Mouse (Mus musculus): ENCODE data around the gene Hoxb1. TPM values are rescaled to one million over a fixed set of nuclear protein-coding genes. Genes with fewer than 3 reads are reported as not detected.

Gene Hoxb1
- total RNA-seq, 2 experiments from 2014 or later = not detected

DNA sequence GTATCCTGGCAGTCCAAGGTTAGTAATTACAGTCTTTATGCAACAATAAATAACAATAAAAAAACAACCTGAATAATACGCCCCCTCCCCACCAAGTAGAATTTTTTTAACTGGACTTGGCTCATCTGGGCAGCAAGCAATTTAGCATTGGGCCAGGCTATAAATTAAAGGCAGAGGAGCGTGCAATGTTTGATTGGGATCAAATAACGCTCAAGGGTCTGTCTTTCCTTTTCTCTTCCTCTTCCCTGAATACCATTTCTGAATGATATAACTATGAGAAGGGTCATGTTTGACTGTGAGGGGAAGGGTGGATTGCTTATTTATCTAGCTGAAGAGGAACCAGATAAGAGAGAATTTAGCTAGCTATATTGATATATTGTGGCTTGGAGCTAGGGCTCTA is 16.6 kb upstream of the Hoxb1 start:
- DNase-seq (ENCODE audit: extremely low spot score in 1 of 2, low spot score in 1 of 2) = no peak

DNA sequence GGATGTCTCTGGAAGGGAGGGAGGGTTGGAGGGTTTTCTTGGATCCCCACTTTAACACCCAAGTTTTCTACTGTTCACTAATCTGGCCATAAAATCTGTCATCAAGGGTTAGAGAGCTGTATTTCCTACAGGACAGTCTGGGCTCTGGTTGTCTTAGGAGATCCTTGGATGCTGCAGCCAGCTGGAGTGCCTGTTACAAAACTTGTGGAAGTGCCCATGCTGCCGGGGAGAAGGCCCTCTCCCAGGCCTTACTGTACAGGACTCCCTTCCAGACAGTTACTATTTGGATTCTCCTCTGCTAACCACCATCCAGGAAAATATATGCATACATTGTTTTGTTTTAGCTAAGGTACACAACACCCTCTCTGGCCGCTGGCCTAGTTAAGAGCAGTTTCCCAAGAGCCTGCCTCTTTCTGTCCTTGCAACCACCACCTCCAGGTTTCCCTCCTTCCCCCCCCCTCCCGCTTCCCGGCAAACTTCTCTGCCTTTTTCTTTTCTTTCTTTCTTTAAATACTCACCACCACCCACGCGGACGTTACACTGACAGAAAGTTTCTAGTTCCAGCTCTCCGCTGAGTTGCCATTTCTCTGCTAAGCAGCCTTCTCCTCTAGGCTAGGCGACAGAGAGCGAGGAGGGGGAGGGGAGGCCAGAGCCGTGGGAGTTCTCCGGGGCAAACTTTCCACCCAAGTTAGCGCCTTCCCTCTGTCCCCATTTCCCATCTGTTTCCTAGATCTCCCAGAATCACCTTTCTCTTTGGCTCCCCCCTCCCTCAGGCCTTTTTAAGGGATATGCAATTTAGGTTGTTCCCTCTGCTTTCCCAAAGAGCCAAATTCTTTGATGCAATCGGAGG is 15.8 kb upstream of the Hoxb1 start:
- no peak for DNase-seq (ENCODE audit: extremely low spot score in 1 of 2, low spot score in 1 of 2)

DNA sequence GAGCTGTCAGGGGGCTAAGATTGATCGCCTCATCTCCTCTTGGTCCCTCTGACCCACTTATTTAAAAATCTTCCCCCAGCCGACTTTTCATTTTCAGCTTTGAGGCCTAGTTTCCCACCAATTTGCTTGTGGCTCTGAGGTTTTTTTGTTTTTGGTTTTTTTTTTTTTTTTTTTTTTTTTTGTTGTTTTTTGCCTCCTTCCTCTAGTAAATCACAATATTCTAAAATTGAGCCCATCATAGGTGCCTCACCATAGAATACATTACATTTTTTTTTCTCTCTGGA is 15.3 kb upstream of the Hoxb1 start, which contains the start of gene Hoxb2:
Gene Hoxb2, plus strand, starts transcription at position 185 of the 284 bp plus-strand sequence.
- no peak for DNase-seq (ENCODE audit: extremely low spot score in 1 of 2, low spot score in 1 of 2)

DNA sequence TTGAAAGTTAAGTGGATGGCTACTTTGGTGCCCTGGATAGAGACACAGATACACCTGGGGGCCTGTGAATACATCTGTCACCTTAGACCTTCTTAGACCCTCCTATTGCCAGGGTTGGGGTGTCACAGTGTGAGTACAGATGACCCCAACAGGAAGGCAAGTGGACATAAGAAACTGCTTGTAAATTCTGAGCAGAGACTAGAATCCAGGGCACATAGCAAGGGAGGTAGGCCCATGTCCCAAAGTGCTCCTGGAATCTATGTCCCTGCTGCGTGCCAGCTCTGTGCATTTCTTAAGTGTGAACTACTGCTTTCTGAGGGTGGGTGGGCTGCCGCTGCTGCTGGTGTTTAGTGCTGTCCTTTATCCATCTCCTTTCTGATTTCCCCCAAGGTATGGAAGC is 14.8 kb upstream of the Hoxb1 start:
- no peak for DNase-seq (ENCODE audit: extremely low spot score in 1 of 2, low spot score in 1 of 2)

DNA sequence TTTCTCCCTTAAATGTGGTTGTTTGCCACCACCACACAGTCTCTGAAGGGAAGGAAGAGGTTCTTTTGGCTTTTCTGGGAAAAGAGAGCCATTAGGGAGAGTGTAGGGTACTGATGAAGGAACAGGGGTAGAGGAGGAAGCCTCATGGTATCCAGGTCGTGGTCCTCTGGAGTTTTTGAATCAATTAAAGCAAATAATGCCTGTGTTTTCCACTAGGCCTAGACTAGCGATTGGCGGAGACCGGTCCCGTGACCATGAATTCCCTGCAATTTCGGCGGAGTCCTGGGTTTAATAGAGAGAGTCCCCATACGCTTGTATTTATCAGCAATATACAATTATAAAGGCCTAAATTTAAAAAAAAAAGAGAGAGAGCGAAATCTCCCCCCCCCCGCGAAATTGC is 14.2 kb upstream of the Hoxb1 start:
- DNase-seq (ENCODE audit: extremely low spot score in 1 of 2, low spot score in 1 of 2) = no peak

DNA sequence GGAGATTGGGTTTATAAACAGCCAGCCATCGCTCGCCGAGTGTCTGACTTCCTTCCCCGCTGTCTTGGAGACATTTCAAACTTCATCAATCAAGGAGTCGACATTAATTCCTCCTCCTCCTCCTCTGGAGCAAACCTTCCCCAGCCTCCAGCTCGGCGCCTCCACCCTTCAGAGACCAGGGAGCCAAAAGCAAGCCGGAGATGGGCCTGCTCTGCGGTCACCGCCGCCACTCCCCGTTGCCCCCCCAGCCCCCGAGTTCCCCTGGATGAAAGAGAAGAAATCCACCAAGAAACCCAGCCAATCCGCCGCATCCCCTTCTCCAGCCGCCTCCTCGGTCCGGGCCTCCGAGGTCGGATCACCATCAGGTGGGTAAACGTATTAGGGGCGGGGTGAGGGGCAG is 13.7 kb upstream of the Hoxb1 start:
- no peak for DNase-seq (ENCODE audit: extremely low spot score in 1 of 2, low spot score in 1 of 2)

DNA sequence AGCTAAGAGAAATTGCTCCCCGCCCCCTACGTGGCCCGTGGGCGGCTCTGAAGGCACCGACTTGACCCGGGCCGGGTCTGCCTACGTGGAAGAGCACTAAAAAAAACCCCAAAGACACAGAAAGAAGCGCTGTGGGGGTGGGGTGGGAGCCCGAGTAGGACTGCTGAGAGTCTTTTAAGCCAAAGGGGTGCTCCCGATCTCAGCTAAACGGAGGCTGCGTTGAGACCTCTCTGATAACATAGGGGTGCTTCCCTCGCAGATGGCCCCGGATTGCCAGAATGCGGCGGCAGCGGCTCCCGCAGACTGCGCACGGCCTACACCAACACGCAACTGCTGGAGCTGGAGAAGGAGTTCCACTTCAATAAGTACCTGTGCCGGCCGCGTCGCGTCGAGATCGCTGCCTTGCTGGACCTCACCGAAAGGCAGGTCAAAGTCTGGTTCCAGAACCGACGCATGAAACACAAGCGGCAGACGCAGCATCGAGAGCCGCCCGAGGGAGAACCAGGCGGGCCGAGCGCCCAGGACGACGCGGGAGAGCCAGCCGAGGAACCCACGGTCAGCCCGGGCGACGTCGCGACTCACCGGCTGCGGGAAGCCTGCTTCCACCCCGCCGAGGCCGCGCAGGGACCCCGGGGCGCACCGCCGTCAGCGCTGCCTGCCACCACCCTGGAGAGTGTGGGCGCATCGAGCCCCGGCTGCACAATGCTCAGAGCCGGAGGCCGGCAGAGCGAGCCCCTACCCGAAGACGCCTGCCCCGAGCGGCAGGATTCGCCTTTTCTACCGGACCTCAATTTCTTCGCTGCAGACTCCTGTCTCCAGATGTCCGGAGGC is 12.6 kb upstream of the Hoxb1 start:
- DNase-seq (ENCODE audit: extremely low spot score in 1 of 2, low spot score in 1 of 2) = no peak

DNA sequence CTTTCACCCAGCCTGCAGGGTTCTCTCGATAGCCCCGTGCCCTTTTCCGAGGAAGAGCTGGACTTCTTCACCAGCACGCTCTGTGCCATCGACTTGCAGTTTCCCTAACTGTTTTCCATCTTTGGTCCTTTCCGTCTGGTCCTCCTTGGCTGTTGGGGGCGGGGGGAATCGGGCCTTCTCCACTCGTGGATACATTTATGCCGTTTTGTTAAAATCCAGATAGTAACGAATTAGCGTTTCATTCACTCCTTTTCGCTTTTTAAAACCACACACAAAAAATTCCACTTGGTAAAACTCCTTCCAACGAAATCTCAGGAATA is 12.1 kb upstream of the Hoxb1 start:
- no peak for DNase-seq (ENCODE audit: extremely low spot score in 1 of 2, low spot score in 1 of 2)

DNA sequence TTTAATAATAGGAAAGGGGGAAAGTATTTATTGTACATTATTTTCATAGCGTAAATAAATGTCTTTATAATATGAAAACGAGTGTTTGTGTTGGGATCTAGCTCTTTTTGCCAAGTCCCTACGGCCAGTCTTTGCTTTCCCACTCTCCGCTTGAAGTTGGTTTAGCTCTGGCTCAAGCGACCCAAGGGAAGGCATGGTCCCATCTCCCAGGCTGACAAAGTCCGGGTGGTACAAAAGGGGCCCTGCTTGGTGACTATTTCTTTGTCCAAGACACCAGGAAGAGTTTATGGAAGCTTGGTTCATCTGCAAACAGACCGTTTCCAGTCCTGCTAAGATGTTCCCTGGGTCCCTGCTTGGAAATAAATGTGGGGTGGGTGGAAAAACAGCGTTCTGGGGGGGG is 11.6 kb upstream of the Hoxb1 start:
- DNase-seq (ENCODE audit: extremely low spot score in 1 of 2, low spot score in 1 of 2) = no peak

DNA sequence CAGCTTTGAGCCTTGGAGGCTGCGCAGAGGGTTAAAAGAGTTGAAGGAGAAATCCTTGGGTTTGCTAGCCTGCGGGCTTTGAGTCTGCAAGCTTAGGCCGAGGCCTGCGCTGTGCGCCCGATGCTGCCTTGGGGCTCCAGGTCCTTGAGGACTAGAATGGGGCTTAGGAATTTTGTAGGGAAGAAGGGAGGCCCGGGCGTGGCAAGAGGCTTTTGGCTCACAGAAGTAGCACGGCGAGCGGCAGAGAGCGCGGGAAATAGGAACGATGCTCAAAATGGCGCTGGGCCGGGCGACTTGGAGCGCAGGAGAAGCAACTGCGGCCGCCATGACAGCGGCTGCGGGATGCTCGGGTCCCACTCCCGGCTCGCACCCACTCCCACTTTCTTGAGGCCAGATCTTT is 11.2 kb upstream of the Hoxb1 start:
- no peak for DNase-seq (ENCODE audit: extremely low spot score in 1 of 2, low spot score in 1 of 2)

DNA sequence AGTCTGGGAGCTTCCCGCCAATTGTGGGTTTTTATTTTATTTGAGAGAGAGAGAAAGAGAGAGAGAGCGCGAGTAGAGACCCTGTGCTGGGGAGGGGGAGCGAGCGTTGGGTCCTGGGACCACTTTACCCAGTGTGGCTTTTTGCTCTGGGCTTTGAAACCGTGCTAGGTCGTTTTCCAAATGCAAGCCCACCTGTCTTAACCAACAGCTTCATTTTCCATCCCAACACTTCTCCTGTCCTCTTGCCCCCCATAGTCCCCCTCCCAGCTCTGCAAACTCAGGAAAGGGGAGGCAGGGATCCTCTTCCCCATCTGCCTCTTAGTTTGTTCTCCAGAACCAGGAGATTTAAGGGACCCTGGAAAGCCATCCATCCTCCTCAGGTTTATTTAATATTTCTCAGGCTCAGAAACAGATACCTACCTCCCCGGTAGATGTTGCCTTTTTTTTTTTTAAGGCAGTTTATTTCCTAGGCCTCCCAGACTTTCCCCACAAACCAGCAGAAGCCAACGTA is 10.7 kb upstream of the Hoxb1 start:
- no peak for DNase-seq (ENCODE audit: extremely low spot score in 1 of 2, low spot score in 1 of 2)

DNA sequence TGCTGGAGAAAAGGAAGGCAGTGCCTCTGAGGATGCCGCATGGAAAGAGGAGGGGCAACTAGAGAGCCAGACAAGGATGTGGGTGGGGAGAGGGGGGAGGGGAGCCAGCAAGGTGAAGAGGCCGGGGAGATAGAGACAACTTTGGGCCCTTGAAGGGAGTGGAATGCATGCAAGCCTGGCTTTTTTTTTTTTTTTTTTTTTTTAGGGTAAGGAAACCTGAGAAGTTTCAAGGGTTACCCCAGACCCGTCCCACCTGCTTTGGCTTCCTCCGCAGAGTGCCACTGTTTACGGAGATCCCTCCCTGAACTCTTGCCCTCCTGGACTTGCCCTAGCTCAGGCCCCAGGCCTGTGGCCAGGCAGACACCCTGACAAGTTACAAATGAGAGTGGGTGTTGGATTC is 1.7 kb upstream of the Hoxb1 start:
- no peak for DNase-seq (ENCODE audit: extremely low spot score in 1 of 2, low spot score in 1 of 2)

DNA sequence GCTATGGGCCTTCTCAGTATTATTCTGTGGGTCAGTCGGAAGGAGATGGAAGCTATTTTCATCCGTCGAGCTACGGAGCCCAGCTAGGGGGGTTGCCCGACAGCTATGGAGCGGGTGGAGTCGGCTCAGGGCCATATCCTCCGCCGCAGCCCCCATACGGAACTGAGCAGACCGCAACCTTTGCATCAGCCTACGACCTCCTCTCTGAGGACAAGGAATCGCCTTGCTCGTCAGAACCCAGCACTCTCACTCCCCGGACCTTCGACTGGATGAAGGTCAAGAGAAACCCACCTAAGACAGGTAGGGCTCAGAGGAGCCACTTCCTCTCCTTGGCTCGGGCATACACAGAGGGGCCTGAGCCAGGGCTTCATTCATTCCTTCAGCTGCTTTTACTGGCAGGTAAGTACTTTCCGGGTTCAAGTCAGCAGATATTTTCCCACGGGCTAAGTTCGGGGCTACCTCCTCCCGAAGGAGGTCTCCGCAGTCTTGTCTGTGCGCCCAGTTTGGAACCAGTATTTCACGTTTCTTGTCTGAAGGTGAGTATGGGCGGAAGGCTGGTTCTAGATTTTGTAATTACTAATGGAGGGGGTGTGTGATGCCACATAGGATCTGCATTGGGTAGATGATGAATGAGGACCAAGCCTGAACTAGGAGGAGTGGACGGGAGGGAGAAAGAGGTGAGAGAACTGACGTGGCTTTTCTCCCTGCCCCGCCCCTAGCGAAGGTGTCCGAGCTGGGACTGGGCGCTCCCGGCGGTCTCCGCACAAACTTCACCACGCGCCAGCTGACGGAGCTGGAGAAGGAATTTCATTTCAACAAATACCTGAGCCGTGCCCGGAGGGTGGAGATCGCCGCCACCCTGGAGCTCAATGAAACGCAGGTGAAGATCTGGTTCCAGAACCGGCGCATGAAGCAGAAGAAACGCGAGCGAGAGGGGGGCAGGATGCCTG is 815 bp downstream of the Hoxb1 start:
- no peak for DNase-seq (ENCODE audit: extremely low spot score in 1 of 2, low spot score in 1 of 2)

DNA sequence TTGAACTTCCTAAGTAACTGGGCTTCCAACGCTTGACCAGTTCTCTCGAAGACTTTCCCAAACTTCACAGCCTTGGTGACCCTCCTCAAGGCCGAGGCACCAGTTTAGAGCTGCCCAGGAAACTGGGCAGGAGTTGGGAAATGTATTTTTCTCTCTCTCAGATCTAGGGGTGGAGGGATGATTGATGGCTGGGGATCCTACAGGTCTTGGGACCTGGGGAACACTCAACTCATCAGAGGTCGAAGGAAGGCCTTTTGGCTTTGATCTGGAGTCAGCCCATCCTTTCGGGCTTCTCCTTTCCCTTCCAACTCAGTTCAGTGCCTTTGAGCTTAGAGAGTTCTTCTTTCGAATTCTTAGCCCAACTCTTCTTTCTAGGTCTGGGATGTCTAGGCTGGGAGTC is 1.6 kb downstream of the Hoxb1 start:
- no peak for DNase-seq (ENCODE audit: extremely low spot score in 1 of 2, low spot score in 1 of 2)

DNA sequence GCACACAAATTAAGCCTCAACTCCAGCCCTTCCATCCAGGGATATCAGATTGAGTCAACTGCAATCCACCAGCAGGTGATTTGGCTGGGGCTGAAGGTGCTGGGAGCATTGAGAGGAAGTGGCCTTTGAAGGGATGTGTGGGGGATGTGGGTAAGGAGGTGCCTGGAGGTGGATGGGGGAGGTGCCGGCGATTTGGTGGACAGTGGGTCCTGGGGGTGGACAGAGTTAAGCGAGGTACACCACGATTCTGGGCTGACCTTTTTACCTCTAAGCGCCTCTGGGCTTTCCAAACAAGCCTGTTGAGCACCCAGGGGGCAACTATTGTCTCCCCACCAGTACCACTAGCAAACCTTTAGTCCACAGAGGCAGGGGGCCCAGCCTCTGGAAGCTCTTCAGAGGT is 3.1 kb downstream of the Hoxb1 start:
- DNase-seq (ENCODE audit: extremely low spot score in 1 of 2, low spot score in 1 of 2) = no peak

DNA sequence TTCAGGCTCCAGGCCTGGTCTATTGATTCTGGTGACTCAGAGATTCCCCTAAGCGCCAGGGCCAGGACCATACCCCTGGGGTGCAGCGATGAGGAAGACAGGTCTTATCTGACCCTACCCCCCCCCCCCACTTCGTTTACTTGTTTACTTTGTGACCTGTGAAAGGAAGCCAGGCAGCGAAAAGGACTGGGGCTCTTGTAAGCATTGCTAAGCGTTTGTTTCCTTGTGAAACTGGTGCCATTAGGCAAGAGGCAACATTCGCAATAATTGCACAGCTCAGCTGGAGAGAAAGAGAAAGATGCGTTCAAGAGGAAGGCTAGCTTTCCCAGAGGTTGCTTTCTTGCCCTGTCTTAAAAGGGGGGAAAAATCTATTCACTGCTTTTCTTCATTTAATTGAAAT is 3.6 kb downstream of the Hoxb1 start:
- no peak for DNase-seq (ENCODE audit: extremely low spot score in 1 of 2, low spot score in 1 of 2)

DNA sequence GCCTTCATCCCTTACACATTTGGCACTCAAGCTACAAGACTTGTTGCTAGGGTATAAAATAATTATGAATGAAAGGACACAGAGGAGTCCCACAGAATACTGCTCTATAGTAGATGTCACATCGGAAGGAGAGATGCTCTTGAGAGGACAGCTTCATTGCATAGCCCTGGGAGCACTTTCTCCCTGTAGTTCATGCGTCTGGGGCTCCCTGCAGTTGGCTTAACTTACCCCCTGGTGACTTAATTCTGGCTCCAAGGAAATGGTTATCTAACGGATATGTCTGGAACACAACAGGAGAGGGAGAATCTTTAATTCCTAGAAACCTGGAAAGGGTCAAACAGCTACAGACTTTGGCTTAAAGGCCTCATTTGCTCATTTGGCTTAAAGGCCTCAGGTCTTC is 6.2 kb downstream of the Hoxb1 start:
- no peak for DNase-seq (ENCODE audit: extremely low spot score in 1 of 2, low spot score in 1 of 2)

DNA sequence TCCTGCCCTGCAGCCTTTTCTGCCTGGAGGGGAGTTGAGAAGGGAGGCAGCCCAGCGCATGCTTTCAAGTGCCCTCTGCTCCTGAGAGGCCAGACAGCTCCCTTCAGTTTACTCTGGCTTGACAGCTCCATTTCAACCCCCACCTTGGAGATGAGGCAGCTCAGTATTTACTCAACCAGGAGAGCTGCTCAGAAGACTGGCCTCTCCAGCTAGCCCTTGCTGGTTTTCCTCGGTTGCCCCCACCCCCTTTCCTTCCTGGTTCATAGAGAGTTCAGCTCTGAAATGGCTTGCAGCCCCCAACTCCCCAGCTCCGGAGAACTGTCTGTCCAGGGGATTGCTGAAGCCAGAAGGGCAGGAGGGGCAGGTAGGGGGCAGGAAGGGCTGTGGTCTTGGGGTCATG is 7.0 kb downstream of the Hoxb1 start:
- no peak for DNase-seq (ENCODE audit: extremely low spot score in 1 of 2, low spot score in 1 of 2)

DNA sequence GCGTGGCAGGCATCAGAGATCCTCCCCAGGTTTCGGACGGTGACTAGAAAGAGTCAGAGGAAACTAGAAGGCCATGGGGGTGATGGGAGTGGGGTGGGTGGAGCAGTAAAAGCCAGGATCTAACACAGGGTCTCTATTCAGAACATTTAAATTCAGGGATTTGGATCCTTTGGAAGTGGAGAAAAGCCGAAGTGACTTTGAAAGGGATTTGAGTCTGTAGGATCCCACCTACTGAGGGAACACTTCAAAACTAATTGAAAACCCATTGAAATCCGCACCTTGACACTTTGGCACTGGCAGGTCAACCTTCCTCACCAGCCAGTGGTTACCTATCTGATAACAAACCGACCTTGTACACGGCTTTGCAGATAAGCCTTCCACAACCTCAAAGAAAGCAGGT is 9.3 kb downstream of the Hoxb1 start:
- DNase-seq (ENCODE audit: extremely low spot score in 1 of 2, low spot score in 1 of 2) = no peak

DNA sequence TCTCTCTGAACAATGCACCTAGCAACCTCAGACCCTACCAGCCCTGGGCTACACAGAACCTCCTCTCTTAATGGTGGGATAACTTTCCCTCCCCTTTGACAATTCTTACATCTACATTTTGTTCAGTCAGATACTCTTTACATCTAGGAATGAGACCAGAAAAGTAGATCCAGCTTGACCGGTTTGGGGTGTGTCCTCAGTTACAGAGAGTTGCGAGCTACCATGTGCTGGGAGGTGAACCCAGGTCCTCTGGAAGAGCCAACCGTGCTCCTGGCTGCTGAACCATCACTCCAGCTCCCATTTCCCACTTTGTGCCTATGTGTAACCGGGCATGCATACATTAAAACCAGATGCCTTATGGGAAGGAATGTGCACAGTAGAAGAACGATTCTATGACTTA is 17.8 kb downstream of the Hoxb1 start:
- DNase-seq (ENCODE audit: extremely low spot score in 1 of 2, low spot score in 1 of 2) = no peak

DNA sequence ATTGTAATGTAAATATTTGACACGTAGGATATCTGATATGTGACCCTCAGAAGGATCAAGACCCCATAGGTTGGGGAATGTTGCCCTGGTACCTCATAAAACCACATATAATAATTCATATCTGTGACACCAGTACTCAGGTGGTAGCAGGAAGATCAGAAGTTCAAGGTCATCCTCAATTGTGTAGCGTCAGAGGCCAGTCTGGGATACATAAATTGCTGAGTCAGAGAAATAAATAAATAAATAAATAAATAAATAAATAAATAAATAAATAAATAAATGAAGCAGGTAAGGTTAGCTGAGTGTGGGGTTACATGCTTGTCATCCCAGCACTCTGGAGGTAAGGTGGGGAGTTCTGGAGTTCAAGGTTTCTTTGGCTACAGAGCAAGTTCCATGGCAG is 22.1 kb downstream of the Hoxb1 start:
- DNase-seq (ENCODE audit: extremely low spot score in 1 of 2, low spot score in 1 of 2) = no peak

All from layer of hippocampus, postnatal 25 days (tissue).